Mouse (Mus musculus) kidney, postnatal 14 days (tissue): ENCODE data around the gene Serpinb6c.
A peak's percentile ranks its signal among the peaks of the same experiment; 100 is the strongest.
"Not testable (repeated sequence)": the region's sequence is repeated elsewhere in the genome, so short reads cannot be mapped to it uniquely, and the experiment has no call there.

Source experiments
- DNase-seq: peaks from one replicate; pipeline ENCODE4 v3.0.0; 2022; ENCODE audit warnings: mixed read lengths

The Serpinb6c gene

GRCm38 (mm10) chr13:33905176-33905954, at the start of gene Serpinb6c:
Gene Serpinb6c, minus strand, starts transcription at chr13:33905708.
- no peak for DNase-seq

GRCm38 (mm10) chr13:33952947-33953346, 47.4 kb upstream of the Serpinb6c start:
- no peak for DNase-seq

GRCm38 (mm10) chr13:33952075-33952449, 46.6 kb upstream of the Serpinb6c start:
- no peak for DNase-seq

GRCm38 (mm10) chr13:33951308-33952074, 46.0 kb upstream of the Serpinb6c start:
- DNase-seq = no peak

- no peak for DNase-seq
Observed at GRCm38 (mm10) chr13:33942212-33942779, 36.8 kb upstream of the Serpinb6c start.

GRCm38 (mm10) chr13:33941288-33941808, 35.8 kb upstream of the Serpinb6c start:
- DNase-seq = no peak

GRCm38 (mm10) chr13:33937587-33937986, 32.1 kb upstream of the Serpinb6c start:
- not testable (repeated sequence) for DNase-seq

GRCm38 (mm10) chr13:33937151-33937550, 31.6 kb upstream of the Serpinb6c start:
- no peak for DNase-seq

GRCm38 (mm10) chr13:33935465-33936181, 30.1 kb upstream of the Serpinb6c start:
- peak; percentile 64 for DNase-seq

GRCm38 (mm10) chr13:33934743-33935142, 29.2 kb upstream of the Serpinb6c start:
- no peak for DNase-seq

GRCm38 (mm10) chr13:33930912-33931311, 25.4 kb upstream of the Serpinb6c start:
- no peak for DNase-seq

- no peak for DNase-seq
Observed at GRCm38 (mm10) chr13:33930281-33930680, 24.8 kb upstream of the Serpinb6c start.

- DNase-seq = no peak
Observed at GRCm38 (mm10) chr13:33921699-33922098, 16.2 kb upstream of the Serpinb6c start.

- DNase-seq = no peak
Observed at GRCm38 (mm10) chr13:33921041-33921440, 15.5 kb upstream of the Serpinb6c start.

GRCm38 (mm10) chr13:33906821-33907220, 1.3 kb upstream of the Serpinb6c start:
- DNase-seq = no peak

GRCm38 (mm10) chr13:33903290-33903689, 2.2 kb downstream of the Serpinb6c start:
- DNase-seq = no peak

GRCm38 (mm10) chr13:33894207-33894606, 11.3 kb downstream of the Serpinb6c start:
- DNase-seq = peak; percentile 10

- DNase-seq = no peak
Observed at GRCm38 (mm10) chr13:33843308-33843707, 62.2 kb downstream of the Serpinb6c start, which contains the start of gene Serpinb6e. Gene Serpinb6e, minus strand, starts transcription at chr13:33843408.

- DNase-seq = no peak
Observed at GRCm38 (mm10) chr13:33830751-33831150, 74.8 kb downstream of the Serpinb6c start.
